Mouse (Mus musculus): Measurements from ENCODE around the gene Ankrd44. TPM values are rescaled to one million over a fixed set of nuclear protein-coding genes. Genes with fewer than 3 reads are reported as not detected.

The Ankrd44 gene
- total RNA-seq, 2 experiments from 2014 or later, result 22.1 to 22.2 TPM

DNA sequence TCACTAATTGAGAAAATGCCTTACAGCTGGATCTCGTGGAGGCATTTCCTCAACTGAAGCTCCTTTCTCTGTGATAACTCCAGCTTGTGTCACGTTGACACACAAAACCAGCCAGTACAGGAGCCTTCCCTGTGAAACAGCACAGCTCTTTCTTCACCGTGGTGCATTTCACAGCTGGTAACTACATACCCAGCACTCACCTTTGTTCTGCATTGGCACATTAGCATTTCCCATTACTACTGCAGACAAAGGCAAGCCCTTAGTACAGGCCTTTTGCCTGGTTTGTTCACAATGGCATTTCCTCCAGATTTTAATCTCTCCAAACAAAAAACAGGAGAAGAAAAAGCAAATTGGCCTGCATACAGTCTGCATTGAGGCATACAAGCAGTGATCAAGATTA is 134.8 kb downstream of the Ankrd44 start:
- DNase-seq (ENCODE audit: low spot score in 2 of 2), result no peak
- intact Hi-C loops (cut with DNase I), result no loop called here

GRCm38 (mm10) chr1:54789327-54789960 is 136.7 kb downstream of the Ankrd44 start:
- intact Hi-C loops (cut with DNase I), result no loop called here
- no peak for DNase-seq (ENCODE audit: low spot score in 2 of 2)

DNA sequence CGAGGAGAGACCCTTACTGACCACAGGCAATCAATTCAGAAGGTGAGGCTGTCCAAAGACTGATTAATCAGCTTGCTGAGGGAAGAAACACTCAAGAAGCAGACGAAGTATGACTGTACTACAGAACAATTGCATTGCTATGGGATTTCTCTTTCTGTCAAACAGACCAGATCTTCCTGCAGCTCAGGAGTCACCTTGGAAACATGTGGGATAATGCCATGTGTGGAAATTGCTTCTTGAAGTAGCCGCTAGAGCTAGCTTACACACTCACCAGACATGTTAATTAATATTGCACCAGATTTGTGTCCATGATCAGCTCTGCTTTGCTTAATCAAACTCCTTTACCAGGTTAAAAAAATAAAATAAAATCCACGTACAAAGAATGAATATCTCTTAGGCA is 137.8 kb downstream of the Ankrd44 start:
- intact Hi-C loops (cut with DNase I), result no loop called here
- no peak for DNase-seq (ENCODE audit: low spot score in 2 of 2)

GRCm38 (mm10) chr1:54778151-54778550 is 148.0 kb downstream of the Ankrd44 start:
- no peak for DNase-seq (ENCODE audit: low spot score in 2 of 2)
- intact Hi-C loops (cut with DNase I), result no loop called here

DNA sequence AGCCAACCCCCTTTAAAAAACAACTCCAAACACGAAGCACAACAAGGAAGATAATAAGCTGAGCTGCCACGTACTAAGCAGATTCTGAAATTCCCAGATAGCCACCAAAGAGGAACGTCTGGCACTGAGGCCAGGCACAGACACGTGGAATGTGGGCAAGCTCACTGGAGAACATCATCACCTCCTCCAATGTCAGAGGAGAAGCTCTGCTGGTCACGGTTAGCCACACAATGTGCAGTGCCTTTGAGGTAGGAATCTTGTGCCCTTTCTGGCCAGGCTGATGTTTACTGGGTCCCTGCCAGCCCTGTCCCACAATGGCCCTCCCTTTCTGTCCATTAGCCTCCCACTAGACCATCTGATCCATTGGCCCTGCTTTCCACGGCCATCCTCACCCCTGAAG is 149.1 kb downstream of the Ankrd44 start:
- DNase-seq (ENCODE audit: low spot score in 2 of 2), result no peak
- intact Hi-C loops (cut with DNase I), result no loop called here

GRCm38 (mm10) chr1:54776116-54776515 is 150.1 kb downstream of the Ankrd44 start:
- DNase-seq (ENCODE audit: low spot score in 2 of 2), result no peak
- intact Hi-C loops (cut with DNase I), result no loop called here

DNA sequence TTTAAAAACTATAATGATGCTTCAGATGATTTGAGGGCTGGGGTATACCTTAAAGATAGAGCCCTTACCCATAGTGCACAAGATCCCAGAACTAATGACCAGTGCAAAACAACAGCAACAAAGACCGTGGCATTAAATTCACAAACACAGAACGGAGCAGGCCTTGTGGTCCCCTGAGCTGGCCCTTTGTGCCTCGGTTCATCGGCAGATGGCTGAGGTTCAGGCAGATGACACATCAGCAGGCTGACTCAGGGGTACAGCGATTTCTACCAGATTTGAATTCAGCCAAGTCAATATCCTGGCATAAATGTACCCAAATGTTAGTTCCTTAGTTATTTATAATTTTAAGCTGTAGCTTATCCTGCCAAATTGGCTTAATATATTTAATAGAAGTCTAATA is 153.3 kb downstream of the Ankrd44 start:
- intact Hi-C loops (cut with DNase I), result no loop called here
- no peak for DNase-seq (ENCODE audit: low spot score in 2 of 2)

DNA sequence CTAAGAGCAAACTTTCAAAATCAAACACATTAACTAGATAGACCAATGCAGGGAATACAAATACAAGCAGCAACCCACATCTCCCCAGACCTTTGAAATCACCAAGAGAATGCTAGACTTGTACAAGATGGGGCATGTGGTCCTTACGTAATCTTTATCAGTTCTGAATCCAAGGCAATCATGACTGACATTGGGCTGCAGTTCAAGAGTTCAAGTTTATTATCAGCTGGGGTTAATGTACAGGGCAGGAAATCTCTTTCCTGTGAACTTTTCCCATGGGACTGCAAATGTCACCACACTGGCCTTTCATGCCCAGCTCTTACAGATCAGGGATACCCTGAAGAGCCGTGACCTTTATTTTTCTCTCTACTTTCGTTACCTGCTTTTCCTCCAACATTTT is 154.7 kb downstream of the Ankrd44 start:
- DNase-seq (ENCODE audit: low spot score in 2 of 2), result no peak
- intact Hi-C loops (cut with DNase I), result no loop called here

DNA sequence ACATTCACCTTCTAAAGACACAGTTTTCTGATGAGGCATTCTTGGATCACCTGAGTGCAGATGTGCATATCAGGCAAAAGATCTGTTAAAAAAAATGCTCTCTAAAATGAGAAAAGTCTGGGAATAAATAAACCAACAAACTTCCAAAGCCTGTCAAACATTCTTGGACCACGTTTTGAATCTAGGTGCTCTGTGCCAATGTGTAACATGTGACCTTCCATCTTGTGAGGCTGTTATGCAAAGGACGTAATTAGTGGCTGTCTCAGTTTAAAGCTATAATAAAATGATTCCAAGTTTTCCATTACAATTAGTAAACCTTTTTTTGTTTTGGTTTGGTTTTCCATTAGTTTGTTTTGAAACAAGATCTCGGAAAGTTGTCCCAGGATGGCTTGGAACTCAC is 159.0 kb downstream of the Ankrd44 start:
- intact Hi-C loops (cut with DNase I), result no loop called here
- DNase-seq (ENCODE audit: low spot score in 2 of 2), result no peak

- DNase-seq (ENCODE audit: low spot score in 2 of 2), result peak in 1 of 2 experiments; percentile 11
- intact Hi-C loops (cut with DNase I), result no loop called here
Measured at GRCm38 (mm10) chr1:54765632-54766238, 160.5 kb downstream of the Ankrd44 start.

- no peak for DNase-seq (ENCODE audit: low spot score in 2 of 2)
- intact Hi-C loops (cut with DNase I), result no loop called here
Measured at GRCm38 (mm10) chr1:54762216-54762807, 163.9 kb downstream of the Ankrd44 start.

DNA sequence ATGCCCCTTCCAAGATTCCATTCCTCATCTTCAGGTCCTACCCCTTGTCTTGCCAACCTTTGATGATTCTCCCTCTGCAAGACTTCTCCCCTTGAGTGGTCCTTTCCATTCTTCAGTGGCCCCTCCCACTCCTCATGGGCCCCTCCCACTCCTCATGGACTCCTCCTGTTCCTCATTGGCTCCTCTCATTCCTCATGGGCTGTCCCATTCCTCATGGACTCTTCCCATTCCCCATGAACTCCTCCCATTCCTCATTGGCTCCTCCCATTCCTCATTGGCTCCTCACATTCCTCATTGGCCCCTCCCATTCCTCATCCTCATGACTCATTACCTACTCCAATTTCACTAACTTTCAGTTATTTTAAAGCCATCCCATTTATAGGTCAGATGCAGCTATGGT is 166.3 kb downstream of the Ankrd44 start:
- intact Hi-C loops (cut with DNase I), result loop anchor here (10.0 kb wide), 1 partner anchor 215 kb away; no protein-coding TSS in a partner anchor
- no peak for DNase-seq (ENCODE audit: low spot score in 2 of 2)

DNA sequence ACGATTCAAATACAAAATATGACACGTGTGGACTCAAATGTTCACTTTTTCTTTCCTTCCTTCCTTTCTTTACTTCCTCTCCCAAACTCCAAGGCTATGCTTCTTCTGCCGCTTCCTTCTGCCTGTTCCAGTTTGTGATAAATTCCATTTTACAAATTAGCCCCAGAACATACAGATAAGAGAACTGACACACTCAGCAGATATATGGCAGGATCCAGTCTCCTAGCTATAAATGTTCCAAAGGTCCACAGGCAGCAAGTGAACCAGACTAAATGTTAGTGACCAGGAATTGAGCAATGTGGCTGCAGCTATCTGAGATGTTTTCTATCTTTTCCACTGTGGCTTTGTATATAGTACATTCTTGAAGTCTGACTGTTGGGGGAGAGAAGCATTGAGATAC is 168.9 kb downstream of the Ankrd44 start:
- intact Hi-C loops (cut with DNase I), result loop anchor here (10.0 kb wide), 1 partner anchor 218 kb away; no protein-coding TSS in a partner anchor
- DNase-seq (ENCODE audit: low spot score in 2 of 2), result no peak

- DNase-seq (ENCODE audit: low spot score in 2 of 2), result no peak
- intact Hi-C loops (cut with DNase I), result loop anchor here (10.0 kb wide), 1 partner anchor 219 kb away; no protein-coding TSS in a partner anchor
Measured at GRCm38 (mm10) chr1:54755690-54756365, 170.4 kb downstream of the Ankrd44 start.

DNA sequence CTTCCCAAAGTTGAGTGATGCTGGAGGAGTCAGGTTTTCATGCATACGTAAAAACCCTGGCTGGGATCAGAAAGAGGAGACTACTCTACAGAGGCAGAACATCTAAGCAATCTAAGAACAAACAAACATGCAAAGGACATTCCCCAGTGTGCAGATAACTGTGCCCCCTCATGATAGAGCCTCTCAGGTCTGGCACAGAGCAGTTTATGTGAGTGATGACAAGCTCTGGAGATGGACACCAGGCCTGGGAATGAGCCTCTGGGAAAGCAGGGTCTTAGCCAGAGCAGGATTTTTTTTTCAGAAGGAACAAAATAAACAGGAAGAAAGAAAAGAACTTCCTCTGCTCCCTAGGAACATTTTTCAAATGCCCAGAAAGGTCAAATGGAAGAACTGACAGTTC is 176.2 kb downstream of the Ankrd44 start:
- intact Hi-C loops (cut with DNase I), result loop anchor here (10.0 kb wide), 1 partner anchor 225 kb away; no protein-coding TSS in a partner anchor
- no peak for DNase-seq (ENCODE audit: low spot score in 2 of 2)

- intact Hi-C loops (cut with DNase I), result no loop called here
Measured at GRCm38 (mm10) chr1:54749516-54749915, 176.7 kb downstream of the Ankrd44 start.

DNA sequence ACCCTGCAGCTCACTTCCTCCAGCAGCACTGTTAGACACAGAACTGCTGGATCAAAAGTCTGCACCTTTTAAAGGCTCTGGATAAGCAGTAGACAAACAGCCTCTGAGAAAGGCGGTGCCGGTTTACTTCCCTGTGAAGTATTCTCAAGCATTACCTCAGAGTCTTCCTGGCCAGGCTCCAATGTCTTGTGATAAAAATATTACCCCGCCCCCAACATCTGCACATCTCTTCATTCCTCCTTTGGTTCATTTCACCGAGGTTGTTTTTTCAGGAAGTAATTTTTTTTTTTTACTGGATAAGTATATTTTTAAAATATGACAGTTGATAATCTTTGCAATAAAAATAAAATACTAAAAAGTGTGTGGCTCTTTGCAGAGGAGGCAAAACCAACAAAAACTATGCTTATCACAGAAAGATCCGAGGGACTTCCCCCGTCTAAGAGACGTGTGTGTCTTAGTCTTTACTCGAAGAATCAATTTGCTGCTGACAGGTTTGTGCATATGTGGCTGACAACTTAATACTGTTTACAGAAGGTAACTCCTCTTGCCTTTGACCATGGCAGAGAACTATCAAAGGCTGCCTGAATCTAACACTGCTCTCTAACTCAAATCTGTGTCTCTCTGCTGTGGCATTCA is 178.3 kb downstream of the Ankrd44 start:
- DNase-seq (ENCODE audit: low spot score in 2 of 2), result no peak
- intact Hi-C loops (cut with DNase I), result no loop called here

More at GRCm38 (mm10) chr1:54749516-54749915, 176.7 kb downstream of the Ankrd44 start:
- DNase-seq (ENCODE audit: low spot score in 2 of 2), result no peak

- intact Hi-C loops (cut with DNase I), result no loop called here
- no peak for DNase-seq (ENCODE audit: low spot score in 2 of 2)
Measured at GRCm38 (mm10) chr1:54745666-54746065, 180.5 kb downstream of the Ankrd44 start.

DNA sequence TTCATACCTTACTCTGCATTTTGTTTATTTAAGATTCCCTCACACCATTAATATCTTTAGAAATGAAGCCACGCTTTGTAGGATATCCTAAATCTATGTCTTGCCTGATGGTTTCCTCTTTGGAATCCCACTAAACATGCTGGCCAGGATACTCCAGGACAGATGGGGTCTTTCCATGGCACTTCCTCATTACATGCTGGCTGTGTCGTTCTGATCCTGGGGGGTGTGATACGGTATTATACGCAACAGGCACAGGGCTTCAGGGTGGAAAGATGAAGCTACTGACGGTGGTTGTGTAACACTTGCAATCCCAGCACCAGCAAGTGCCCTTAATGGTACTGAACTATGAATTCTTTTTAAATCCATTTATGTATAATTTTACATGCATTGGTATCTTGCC is 182.0 kb downstream of the Ankrd44 start:
- no peak for DNase-seq (ENCODE audit: low spot score in 2 of 2)
- intact Hi-C loops (cut with DNase I), result no loop called here

GRCm38 (mm10) chr1:54743072-54743471 is 183.1 kb downstream of the Ankrd44 start:
- intact Hi-C loops (cut with DNase I), result no loop called here
- no peak for DNase-seq (ENCODE audit: low spot score in 2 of 2)

All from left cerebral cortex, postnatal 25 days (tissue).